Mouse (Mus musculus): ENCODE measurements around the gene Fgf22. TPM values are rescaled to one million over a fixed set of nuclear protein-coding genes. Genes with fewer than 3 reads are reported as not detected.

Gene Fgf22
- polyA plus RNA-seq, 1 experiment from 2014 or later, result not detected

Other genes starting within 250 kb of the Fgf22 start
- 24.2 and 26.0 TPM in 2 replicates for gene Plpp2, start 221.3 kb upstream of the Fgf22 start, polyA plus RNA-seq (2015; fragmentation: Nextera tagmentation; extraction: Ambion mirVana)
- gene Mier2, start 199.9 kb upstream of the Fgf22 start, polyA plus RNA-seq (2015; fragmentation: Nextera tagmentation; extraction: Ambion mirVana), result 10.6 and 11.6 TPM in 2 replicates
- gene Theg, start 167.7 kb upstream of the Fgf22 start, polyA plus RNA-seq (2015; fragmentation: Nextera tagmentation; extraction: Ambion mirVana), result not detected in 2 replicates
- not detected in 2 replicates for gene C2cd4c, start 141.1 kb upstream of the Fgf22 start, polyA plus RNA-seq (2015; fragmentation: Nextera tagmentation; extraction: Ambion mirVana)
- gene Shc2, start 117.2 kb upstream of the Fgf22 start, polyA plus RNA-seq (2015; fragmentation: Nextera tagmentation; extraction: Ambion mirVana), result 0.06 and 0.08 TPM in 2 replicates
- not detected in 2 replicates for gene Odf3l2, start 109.3 kb upstream of the Fgf22 start, polyA plus RNA-seq (2015; fragmentation: Nextera tagmentation; extraction: Ambion mirVana)
- 0.16 and 0.24 TPM in 2 replicates for gene Madcam1, start 90.5 kb upstream of the Fgf22 start, polyA plus RNA-seq (2015; fragmentation: Nextera tagmentation; extraction: Ambion mirVana)
- gene Tpgs1, start 85.7 kb upstream of the Fgf22 start, polyA plus RNA-seq (2015; fragmentation: Nextera tagmentation; extraction: Ambion mirVana), result 19.3 and 19.4 TPM in 2 replicates
- 80.5 and 81.5 TPM in 2 replicates for gene Cdc34, start 72.9 kb upstream of the Fgf22 start, polyA plus RNA-seq (2015; fragmentation: Nextera tagmentation; extraction: Ambion mirVana)
- gene Gzmm, start 66.1 kb upstream of the Fgf22 start, polyA plus RNA-seq (2015; fragmentation: Nextera tagmentation; extraction: Ambion mirVana), result 0.15 and 0.22 TPM in 2 replicates
- 924 and 947 TPM in 2 replicates for gene Bsg, start 50.6 kb upstream of the Fgf22 start, polyA plus RNA-seq (2015; fragmentation: Nextera tagmentation; extraction: Ambion mirVana)
- gene Hcn2, start 38.4 kb upstream of the Fgf22 start, polyA plus RNA-seq (2015; fragmentation: Nextera tagmentation; extraction: Ambion mirVana), result not detected in 2 replicates
- 13.4 and 14.4 TPM in 2 replicates for gene Polrmt, start 8.5 kb upstream of the Fgf22 start, polyA plus RNA-seq (2015; fragmentation: Nextera tagmentation; extraction: Ambion mirVana)
- 17.4 and 26.2 TPM in 2 replicates for gene Rnf126, start 11.9 kb downstream of the Fgf22 start, polyA plus RNA-seq (2015; fragmentation: Nextera tagmentation; extraction: Ambion mirVana)
- gene Fstl3, start 22.2 kb downstream of the Fgf22 start, polyA plus RNA-seq (2015; fragmentation: Nextera tagmentation; extraction: Ambion mirVana), result 1.0 TPM in 2 replicates
- 6.3 and 7.1 TPM in 2 replicates for gene Prss57, start 35.9 kb downstream of the Fgf22 start, polyA plus RNA-seq (2015; fragmentation: Nextera tagmentation; extraction: Ambion mirVana)
- 7.9 and 8.0 TPM in 2 replicates for gene Palm, start 38.5 kb downstream of the Fgf22 start, polyA plus RNA-seq (2015; fragmentation: Nextera tagmentation; extraction: Ambion mirVana)
- 0.43 and 1.4 TPM in 2 replicates for gene Misp, start 65.9 kb downstream of the Fgf22 start, polyA plus RNA-seq (2015; fragmentation: Nextera tagmentation; extraction: Ambion mirVana)
- gene Ptbp1, start 99.4 kb downstream of the Fgf22 start, polyA plus RNA-seq (2015; fragmentation: Nextera tagmentation; extraction: Ambion mirVana), result 112 and 124 TPM in 2 replicates
- gene Prtn3, start 119.4 kb downstream of the Fgf22 start, polyA plus RNA-seq (2015; fragmentation: Nextera tagmentation; extraction: Ambion mirVana), result 96.8 and 106 TPM in 2 replicates
- gene Plppr3, start 119.6 kb downstream of the Fgf22 start, polyA plus RNA-seq (2015; fragmentation: Nextera tagmentation; extraction: Ambion mirVana), result 4.8 and 5.1 TPM in 2 replicates
- gene Elane, start 131.2 kb downstream of the Fgf22 start, polyA plus RNA-seq (2015; fragmentation: Nextera tagmentation; extraction: Ambion mirVana), result 204 and 208 TPM in 2 replicates
- gene Cfd, start 135.8 kb downstream of the Fgf22 start, polyA plus RNA-seq (2015; fragmentation: Nextera tagmentation; extraction: Ambion mirVana), result not detected in 2 replicates
- gene Med16, start 153.8 kb downstream of the Fgf22 start, polyA plus RNA-seq (2015; fragmentation: Nextera tagmentation; extraction: Ambion mirVana), result 14.7 and 15.3 TPM in 2 replicates
- 2.5 TPM in 1 of 2 replicates, not detected in the other for gene Gm26602, start 155.8 kb downstream of the Fgf22 start, polyA plus RNA-seq (2015; fragmentation: Nextera tagmentation; extraction: Ambion mirVana)
- 0.18 and 0.20 TPM in 2 replicates for gene Kiss1r, start 161.9 kb downstream of the Fgf22 start, polyA plus RNA-seq (2015; fragmentation: Nextera tagmentation; extraction: Ambion mirVana)
- 47.1 and 49.3 TPM in 2 replicates for gene R3hdm4, start 166.1 kb downstream of the Fgf22 start, polyA plus RNA-seq (2015; fragmentation: Nextera tagmentation; extraction: Ambion mirVana)
- 5.1 and 5.8 TPM in 2 replicates for gene Arid3a, start 172.0 kb downstream of the Fgf22 start, polyA plus RNA-seq (2015; fragmentation: Nextera tagmentation; extraction: Ambion mirVana)
- gene Wdr18, start 205.1 kb downstream of the Fgf22 start, polyA plus RNA-seq (2015; fragmentation: Nextera tagmentation; extraction: Ambion mirVana), result 42.2 and 44.7 TPM in 2 replicates
- gene Grin3b, start 215.6 kb downstream of the Fgf22 start, polyA plus RNA-seq (2015; fragmentation: Nextera tagmentation; extraction: Ambion mirVana), result 0.08 TPM in 1 of 2 replicates, not detected in the other
- gene Tmem259, start 229.3 kb downstream of the Fgf22 start, polyA plus RNA-seq (2015; fragmentation: Nextera tagmentation; extraction: Ambion mirVana), result 3.0 and 4.8 TPM in 2 replicates
- gene Cnn2, start 233.5 kb downstream of the Fgf22 start, polyA plus RNA-seq (2015; fragmentation: Nextera tagmentation; extraction: Ambion mirVana), result 42.5 and 44.9 TPM in 2 replicates
- 8.6 and 9.0 TPM in 2 replicates for gene Abca7, start 241.4 kb downstream of the Fgf22 start, polyA plus RNA-seq (2015; fragmentation: Nextera tagmentation; extraction: Ambion mirVana)

All from liver, embryonic 16.5 days (tissue).